Mouse (Mus musculus) testis, postnatal 14 days (tissue): ENCODE measurements around the gene Cspg5.

Experiments
- DNase-seq: peaks from one replicate; pipeline ENCODE4 v3.0.0; 2021; ENCODE audit warnings: low spot score

Cspg5 gene

GRCm38 (mm10) chr9:110255407-110256019 lies 11.9 kb downstream of the Cspg5 start:
- DNase-seq = no peak

GRCm38 (mm10) chr9:110258646-110259045 lies 15.1 kb downstream of the Cspg5 start:
- no peak for DNase-seq

DNA sequence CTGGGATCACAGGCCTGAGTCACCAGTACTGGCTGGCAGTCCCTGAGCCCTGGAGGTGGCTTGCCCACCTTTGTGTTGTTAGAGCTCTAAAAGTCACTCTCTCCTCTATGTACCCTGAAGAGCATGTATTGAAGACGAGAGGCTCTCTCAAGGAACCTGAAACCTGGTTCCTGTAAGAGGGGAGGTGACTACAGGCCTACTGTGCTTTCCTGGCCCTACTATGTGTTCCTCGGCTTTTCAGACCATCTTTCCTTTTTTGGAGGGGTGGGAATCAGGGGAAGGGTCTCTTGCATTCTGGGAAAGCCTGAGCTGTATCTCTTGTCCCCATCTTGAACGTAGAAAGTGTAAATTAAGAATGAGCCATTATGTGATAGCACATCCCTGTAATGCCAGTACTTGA lies 15.5 kb downstream of the Cspg5 start:
- no peak for DNase-seq

- DNase-seq = no peak
These were observed 19.6 kb downstream of the Cspg5 start for GRCm38 (mm10) chr9:110263181-110263580.

GRCm38 (mm10) chr9:110264991-110265390 lies 21.4 kb downstream of the Cspg5 start:
- no peak for DNase-seq

GRCm38 (mm10) chr9:110268416-110268815 lies 24.8 kb downstream of the Cspg5 start:
- no peak for DNase-seq

- DNase-seq = no peak
These were observed 28.7 kb downstream of the Cspg5 start for GRCm38 (mm10) chr9:110272330-110272729.

DNA sequence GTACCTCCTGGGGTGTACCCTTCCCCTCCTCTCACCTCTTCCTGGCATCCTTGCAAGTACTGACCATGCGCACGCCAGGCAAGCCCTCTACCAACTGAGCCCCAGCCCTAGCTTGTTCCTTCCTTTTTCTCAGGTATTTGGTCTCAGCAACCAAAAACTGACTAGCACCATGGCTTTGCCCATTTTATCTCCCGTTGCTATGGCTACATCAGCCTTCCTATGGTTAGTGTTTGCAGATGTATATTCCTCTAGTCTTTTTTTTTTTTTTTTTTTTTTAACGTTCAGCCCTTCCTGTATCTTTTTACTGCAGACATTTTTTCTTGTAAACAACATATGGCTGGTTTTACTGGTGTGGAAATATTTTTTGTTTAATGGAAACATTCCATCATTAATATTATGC lies 29.9 kb downstream of the Cspg5 start:
- no peak for DNase-seq

DNA sequence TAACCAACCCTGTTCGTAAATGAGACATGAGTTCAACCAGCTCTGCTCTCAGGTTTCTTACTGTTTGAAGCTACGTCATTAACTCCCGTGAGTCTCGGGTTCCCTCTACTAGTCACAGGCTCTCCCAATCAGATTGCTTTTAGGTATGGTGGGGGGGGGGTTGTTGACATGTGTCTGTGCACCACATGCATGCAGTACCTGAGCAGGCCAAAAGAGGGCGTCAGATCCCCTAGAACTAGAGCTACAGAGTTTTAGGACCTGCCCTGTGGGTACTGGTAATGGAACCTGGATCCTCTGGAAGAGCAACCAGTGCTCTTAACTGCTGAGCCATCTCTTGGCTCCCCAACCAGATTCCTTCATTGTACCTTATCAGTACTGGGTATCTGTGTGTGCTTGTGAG lies 32.3 kb downstream of the Cspg5 start:
- peak; percentile 53 for DNase-seq

DNA sequence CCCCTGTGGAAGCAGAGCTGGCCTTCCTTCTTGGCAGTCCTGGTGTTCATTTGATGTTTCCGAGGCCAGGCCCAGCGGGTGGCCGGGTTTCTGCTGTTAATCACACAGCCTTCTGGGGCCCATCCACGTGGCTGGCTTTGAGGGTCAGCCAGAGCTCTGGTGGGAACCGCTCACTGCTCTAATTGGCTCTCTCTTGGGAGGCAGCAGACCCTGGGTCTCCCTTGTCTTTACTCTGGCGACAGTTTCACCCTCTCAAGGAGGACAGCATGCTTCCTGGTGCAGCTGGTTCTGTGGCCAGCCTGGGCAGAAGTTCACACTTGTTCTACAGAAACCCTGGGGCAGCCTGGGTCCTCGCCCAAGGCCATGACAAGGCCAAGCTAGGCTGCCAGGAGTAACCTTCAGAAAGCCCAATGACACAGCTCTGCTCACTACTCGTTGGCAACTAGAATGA lies 33.9 kb downstream of the Cspg5 start:
- no peak for DNase-seq

- no peak for DNase-seq
These were observed 40.6 kb downstream of the Cspg5 start for GRCm38 (mm10) chr9:110284075-110284697.

DNA sequence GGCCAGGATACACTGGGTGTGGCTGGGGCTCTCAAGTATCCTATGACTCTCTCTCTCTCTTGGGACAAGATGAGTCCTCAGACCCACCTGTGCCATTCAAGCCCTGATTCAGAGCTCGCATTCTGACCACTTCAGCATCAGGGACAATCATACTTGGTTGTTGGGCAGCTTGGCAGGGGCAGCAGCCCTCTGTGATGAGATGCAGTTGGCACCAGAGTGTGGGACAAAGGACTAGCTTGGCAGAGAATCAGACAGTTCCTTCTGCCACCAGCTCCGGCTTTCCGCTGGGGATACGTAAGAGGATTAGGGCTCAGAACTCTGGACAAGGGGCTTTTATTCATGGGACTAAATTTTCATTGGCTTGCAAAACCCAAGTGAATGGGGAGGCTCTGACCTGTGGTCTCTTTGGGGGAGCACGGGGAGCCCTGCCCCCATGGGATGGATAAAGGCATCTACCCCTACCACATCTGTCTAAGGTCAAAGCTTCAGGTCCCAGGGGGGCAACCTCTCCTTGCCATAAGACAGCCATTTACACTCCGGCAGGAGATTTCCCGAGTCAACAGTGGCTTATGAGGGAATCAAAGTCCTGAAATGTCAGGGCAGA lies 43.8 kb downstream of the Cspg5 start:
- DNase-seq = no peak

DNA sequence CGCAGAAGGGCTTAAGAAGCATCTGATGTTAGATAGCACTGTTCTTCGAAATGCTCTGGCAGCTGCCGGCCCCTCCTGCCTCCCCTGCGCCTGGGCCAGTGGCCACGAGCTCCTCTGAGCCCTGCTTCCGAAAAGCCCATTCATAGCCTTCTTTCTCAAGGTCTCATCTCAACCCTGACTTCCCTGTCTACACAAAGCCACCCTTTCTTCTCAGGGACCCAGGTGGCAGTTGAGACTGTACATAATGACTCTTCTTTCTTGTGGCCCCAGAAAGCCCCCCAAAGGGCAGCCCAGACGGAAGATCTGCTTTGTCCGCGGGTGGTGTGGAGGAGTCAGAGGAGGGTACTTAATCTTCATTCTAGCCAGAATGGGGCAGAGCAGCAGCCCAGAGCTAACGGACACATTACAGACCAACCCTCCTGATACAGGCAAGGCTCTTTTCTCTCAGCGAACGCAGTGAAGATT lies 49.7 kb downstream of the Cspg5 start:
- peak; percentile 65 for DNase-seq

DNA sequence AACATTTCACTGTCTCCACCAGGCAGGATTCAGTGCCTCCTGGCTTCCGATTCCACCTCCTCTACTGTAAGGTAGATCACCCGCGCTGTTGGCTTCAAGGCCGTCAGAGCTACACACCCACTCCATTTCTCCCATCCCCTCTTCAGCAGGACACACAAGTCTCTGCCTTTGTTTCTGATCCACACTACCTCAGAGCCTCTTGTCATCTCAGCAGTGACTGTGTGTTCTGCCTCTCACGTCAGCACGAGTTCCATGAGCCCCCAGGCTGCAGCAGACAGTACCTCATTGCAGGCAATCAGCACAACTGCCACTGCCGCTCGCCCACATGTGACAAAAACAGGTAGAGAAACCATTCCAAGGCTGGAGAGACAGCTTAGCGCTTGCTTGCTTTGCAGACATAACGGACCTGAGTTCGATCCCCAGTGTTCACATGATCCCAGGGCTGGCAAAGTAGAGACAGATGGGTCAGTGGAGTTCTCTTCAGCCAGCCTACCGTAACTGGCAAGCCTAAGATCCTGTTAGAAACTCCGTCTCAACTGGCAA lies 50.4 kb downstream of the Cspg5 start:
- DNase-seq = no peak

DNA sequence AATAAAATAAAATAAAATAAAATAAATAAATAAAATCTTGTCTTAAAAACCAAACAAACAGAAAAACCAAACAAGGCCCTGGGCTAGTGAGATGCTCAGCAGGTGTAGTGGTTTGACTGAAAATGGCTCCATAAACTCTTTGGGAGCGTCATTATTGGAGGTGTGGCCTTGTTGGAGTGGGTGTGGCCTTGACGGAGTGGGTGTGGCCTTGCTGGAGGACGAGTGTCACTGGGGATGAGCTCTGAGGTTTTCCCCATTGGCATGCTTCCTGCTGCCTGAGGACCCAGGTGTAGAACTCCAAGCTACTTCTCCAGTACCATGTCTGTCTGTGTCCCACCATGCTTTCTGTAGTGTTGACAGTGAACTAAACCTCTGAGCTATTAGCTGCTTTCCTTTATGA lies 51.2 kb downstream of the Cspg5 start:
- no peak for DNase-seq

DNA sequence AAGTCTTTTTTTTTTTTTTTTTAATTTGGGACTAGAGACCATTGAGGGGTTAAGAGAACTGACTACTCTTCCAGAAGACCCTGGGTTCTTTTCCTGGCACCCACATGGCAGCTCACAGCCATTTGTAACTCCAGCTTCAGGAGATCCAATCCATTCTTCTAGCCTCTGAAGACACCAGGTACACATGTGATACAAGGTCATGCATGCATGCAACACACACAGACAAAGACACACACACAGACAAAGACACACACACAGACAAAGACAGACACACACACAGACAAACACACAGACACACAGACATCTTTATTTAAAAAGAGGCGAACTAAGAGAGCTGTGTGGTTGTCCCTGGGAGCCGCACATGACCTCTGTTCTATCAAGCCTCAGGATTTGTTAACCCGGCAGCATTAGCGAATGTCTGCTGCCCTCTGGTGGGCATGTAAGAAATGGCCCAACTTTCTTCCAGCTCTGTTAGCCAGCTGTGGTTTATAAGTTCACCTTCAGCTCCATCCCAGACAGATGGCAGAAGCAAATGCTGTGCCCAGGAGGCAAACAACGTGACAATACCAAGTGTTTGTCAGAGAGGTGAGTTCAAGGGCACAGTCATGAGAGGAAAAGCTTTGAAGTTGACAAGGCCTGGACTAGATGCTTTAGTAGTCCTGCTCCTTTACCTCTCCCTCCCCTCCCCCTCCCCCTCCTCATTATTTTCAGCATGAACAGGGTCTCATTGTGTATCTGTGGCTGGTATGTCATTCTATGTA lies 53.5 kb downstream of the Cspg5 start:
- peak; percentile 64 for DNase-seq

DNA sequence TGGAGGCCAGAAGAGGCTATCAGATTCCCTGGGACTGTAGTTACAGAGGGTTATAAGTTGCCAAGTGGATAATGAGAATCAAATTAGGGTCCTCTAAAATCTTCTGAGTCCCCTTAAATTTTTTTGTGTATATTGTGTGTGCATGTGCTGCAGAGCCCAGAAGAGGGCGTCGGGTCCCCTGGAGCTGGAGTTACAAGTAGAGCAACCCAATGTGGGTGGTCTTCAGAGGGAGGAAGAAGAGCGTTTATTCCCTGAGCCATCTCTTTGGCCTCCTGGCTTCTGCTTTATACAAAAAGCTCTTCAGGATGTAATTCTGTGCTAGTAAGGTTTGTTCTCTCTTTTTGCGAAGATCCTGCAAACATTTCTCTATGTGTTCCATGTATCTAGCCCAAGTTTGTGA lies 60.9 kb downstream of the Cspg5 start:
- no peak for DNase-seq

GRCm38 (mm10) chr9:110304969-110305651 lies 61.5 kb downstream of the Cspg5 start, which contains the start of gene Elp6:
TSS of gene Elp6 (plus strand) at chr9:110305173.
- DNase-seq = peak; percentile 92

DNA sequence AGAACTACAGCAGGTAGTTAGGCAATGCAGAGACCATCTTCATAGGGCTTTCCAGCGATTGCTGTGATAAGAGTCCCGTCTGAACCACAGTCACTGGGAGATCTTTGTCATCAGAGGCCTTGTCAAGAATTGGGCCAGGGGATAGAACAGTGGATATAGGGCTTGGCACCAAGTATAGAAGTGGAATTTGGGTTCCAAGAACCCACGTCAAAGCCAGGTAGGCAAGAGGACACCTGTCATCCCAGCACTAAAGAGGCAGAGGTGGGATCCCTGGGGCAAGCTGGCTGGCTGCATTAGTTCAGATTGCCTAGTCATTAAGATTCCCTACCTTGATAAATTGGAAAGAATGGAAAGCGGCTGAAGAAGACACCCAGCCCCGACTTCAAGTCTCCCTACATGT lies 62.8 kb downstream of the Cspg5 start:
- DNase-seq = no peak
